Mouse (Mus musculus) 3134 (cell line): ENCODE measurements around the gene Lgi2.
A peak's percentile ranks its signal among the peaks of the same experiment; 100 is the strongest.

Experiments
- DNase-seq: peaks from one replicate; pipeline ENCODE4 v3.0.0-alpha.2; 2011; ENCODE audit warnings: low spot score; ENCODE audit not compliant: insufficient read length; ENCODE audit errors: extremely low read depth

Lgi2 gene

GRCm38 (mm10) chr5:52565813-52566531 is at the start of gene Lgi2:
TSS of gene Lgi2 (minus strand) at chr5:52566462.
- no peak for DNase-seq

GRCm38 (mm10) chr5:52615421-52615820 is 49.2 kb upstream of the Lgi2 start:
- no peak for DNase-seq

GRCm38 (mm10) chr5:52614686-52615085 is 48.4 kb upstream of the Lgi2 start:
- no peak for DNase-seq

GRCm38 (mm10) chr5:52612776-52613175 is 46.5 kb upstream of the Lgi2 start:
- DNase-seq: no peak

- DNase-seq: peak; percentile 37
Observed at GRCm38 (mm10) chr5:52611315-52611895, 45.1 kb upstream of the Lgi2 start.

GRCm38 (mm10) chr5:52610306-52610705 is 44.0 kb upstream of the Lgi2 start:
- DNase-seq: no peak

GRCm38 (mm10) chr5:52609672-52610071 is 43.4 kb upstream of the Lgi2 start:
- no peak for DNase-seq

- DNase-seq: no peak
Observed at GRCm38 (mm10) chr5:52604582-52605041, 38.4 kb upstream of the Lgi2 start.

- no peak for DNase-seq
Observed at GRCm38 (mm10) chr5:52590612-52591011, 24.4 kb upstream of the Lgi2 start.

- DNase-seq: no peak
Observed at GRCm38 (mm10) chr5:52588650-52589049, 22.4 kb upstream of the Lgi2 start.

GRCm38 (mm10) chr5:52587291-52587733 is 21.1 kb upstream of the Lgi2 start:
- no peak for DNase-seq

- no peak for DNase-seq
Observed at GRCm38 (mm10) chr5:52572572-52572971, 6.3 kb upstream of the Lgi2 start.

GRCm38 (mm10) chr5:52570746-52571145 is 4.5 kb upstream of the Lgi2 start:
- no peak for DNase-seq

- no peak for DNase-seq
Observed at GRCm38 (mm10) chr5:52565214-52565812, 949 bp downstream of the Lgi2 start.

GRCm38 (mm10) chr5:52564351-52564750 is 1.9 kb downstream of the Lgi2 start:
- DNase-seq: no peak

GRCm38 (mm10) chr5:52560240-52560639 is 6.0 kb downstream of the Lgi2 start:
- no peak for DNase-seq

- DNase-seq: no peak
Observed at GRCm38 (mm10) chr5:52555526-52555925, 10.7 kb downstream of the Lgi2 start.

- DNase-seq: no peak
Observed at GRCm38 (mm10) chr5:52551318-52551632, 15.0 kb downstream of the Lgi2 start.

GRCm38 (mm10) chr5:52550613-52551317 is 15.5 kb downstream of the Lgi2 start:
- no peak for DNase-seq

- DNase-seq: no peak
Observed at GRCm38 (mm10) chr5:52546950-52547349, 19.3 kb downstream of the Lgi2 start.

- DNase-seq: no peak
Observed at GRCm38 (mm10) chr5:52543770-52544169, 22.5 kb downstream of the Lgi2 start.
